Mouse (Mus musculus) left cerebral cortex, adult 11 months (tissue): Measurements from ENCODE around the gene Prrt1.

ENCODE experiments used
- DNase-seq: peaks from one replicate; pipeline ENCODE4 v3.0.0; 2022; ENCODE audit warnings: low spot score

The Prrt1 gene

DNA sequence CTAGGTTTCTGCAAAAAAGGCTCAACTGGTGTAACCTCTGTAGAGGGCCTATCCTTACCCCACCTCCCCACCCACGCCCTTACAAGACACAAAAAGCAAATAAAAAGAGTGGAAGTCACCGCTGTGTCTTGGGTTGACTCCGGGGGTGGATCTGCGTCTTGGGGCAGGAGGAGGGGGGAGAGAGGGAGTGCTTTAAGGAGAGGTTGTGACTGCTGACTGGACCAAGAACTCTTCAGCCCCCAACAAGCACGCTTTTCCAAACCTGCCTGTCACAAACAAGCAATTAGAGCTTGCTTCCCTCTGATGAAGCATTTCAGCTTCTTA, 727 bp upstream of the Prrt1 start:
- no peak for DNase-seq

DNA sequence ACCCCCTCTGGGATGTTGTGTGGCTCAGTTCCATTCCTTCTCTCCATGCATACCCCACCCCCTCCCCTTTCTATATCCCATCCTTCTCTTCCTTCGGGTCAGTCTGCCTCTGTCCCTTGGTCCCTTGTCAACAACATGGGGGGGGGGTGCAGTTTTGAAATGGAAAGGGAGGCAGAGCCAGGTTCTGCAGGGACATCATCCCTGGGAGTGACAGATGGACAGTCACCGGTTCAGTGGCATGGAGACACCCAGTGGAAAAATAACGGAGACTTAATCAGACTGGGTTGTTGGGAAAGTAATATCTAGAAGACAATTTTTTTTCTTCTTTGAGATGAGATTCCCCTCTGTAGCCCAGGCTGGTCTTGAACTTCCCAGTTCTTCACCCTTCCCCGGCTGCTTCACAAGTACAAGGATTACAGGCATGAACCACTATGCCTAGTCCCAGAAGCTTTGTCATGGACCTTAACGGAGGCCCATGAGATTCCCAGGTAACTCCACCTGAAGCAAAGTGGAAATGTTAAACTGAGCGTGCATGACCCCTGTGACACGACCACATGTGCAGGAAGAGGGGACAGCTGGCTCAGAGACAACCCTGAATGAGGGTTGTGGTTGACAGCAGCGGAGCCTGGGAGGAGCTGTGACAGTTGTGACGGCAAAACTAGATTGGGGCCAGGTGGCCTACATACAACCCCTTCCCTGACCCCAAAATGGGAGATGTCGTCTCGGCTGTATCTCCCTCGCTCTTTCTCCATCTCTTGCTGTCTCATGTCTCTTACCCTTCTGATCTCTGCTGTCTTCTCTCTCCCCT, 667 bp downstream of the Prrt1 start:
- no peak for DNase-seq

DNA sequence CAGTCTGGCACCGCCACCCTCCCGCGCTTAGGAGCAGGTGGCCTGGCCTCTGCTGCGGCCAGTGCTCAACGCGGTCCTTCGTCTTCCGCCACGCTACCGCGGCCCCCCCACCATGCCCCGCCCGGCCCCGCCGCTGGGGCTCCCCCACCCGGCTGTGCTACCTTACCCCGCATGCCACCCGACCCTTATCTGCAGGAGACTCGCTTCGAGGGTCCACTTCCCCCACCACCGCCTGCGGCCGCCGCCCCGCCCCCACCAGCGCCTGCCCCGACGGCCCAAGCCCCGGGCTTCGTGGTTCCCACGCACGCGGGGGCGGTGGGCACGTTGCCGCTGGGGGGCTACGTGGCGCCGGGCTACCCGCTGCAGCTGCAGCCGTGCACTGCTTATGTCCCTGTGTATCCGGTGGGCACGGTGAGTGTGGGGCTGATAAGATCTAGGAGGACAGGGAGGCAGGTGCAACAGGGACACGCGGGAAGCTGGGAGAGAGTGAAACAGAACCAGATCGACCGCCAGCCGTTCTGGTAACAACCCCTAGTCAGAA, 1.5 kb downstream of the Prrt1 start:
- no peak for DNase-seq

DNA sequence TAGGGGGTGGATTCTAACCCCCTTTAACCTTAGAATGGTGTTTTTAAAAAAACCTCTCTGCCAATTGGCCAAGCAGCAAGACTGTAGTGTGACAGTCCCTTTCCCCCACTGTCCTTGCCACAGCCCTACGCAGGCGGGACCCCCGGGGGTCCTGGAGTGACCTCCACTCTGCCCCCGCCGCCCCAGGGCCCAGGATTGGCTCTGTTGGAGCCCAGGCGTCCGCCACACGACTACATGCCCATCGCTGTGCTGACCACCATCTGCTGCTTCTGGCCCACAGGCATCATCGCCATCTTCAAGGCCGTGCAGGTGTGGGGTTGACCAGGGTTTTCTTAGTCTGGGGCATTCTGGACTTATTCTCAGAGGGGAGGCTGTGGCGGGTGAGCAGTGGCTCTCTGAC, 2.3 kb downstream of the Prrt1 start:
- DNase-seq, result no peak

DNA sequence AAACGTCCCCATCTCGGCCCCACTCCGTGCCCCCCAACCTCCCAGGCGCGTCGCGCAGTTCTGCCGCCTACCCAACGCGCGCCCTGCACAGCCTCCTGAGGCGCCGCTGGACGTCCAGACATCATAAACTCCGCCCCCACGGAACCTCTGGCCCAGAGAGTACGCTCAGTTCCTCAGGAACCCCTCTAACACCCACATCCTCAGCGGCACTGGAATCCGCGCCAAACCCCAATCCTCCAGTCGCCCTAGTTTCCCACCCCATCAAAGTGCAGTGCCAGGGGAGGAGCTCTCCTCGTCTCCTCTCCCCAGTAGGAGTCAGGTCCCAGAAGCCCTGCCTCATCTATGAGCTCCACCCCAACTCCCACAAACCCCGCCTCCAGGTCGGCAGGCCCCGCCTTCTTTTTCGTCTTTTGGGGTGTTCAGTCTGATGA, 2.9 kb downstream of the Prrt1 start:
- DNase-seq, result peak; percentile 81

DNA sequence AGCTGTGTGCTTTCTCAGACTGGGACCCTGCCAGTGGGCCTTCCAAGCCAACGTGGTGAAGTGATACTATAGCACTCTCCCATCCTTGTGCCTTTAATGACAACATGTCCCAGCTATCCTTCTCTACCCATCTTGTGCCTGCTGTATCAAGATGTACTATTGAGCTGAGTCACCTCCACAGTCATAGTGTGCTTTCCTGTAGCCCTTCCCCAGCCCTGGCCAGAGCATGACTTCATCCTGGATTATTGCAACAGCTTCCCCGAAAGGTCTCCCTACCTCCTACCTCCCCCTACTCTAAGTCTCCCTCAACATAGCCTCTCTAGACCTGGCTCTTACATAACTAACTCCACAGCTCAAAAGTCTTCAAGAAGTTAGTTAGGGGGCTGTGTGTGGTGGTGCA, 6.3 kb downstream of the Prrt1 start:
- DNase-seq, result no peak

DNA sequence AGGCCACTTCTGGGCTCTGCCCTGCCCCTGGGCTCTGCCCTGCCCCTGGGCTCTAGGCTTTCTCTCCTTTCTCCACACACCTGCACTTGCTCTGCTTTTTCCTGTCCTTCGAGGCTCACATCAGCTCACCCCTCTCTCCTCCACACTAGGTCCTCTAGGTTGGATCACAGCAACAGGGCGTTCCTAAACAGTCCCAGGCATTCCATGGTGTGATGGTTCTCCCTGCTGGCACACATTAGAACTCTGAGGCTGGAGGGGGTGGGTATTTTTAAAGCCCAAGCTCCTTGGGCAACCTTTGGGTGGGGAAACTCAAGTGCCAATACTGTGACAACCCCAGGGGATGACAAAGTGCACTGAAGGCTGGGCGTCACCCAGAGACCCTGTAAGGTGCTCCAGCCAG, 8.1 kb downstream of the Prrt1 start:
- no peak for DNase-seq

DNA sequence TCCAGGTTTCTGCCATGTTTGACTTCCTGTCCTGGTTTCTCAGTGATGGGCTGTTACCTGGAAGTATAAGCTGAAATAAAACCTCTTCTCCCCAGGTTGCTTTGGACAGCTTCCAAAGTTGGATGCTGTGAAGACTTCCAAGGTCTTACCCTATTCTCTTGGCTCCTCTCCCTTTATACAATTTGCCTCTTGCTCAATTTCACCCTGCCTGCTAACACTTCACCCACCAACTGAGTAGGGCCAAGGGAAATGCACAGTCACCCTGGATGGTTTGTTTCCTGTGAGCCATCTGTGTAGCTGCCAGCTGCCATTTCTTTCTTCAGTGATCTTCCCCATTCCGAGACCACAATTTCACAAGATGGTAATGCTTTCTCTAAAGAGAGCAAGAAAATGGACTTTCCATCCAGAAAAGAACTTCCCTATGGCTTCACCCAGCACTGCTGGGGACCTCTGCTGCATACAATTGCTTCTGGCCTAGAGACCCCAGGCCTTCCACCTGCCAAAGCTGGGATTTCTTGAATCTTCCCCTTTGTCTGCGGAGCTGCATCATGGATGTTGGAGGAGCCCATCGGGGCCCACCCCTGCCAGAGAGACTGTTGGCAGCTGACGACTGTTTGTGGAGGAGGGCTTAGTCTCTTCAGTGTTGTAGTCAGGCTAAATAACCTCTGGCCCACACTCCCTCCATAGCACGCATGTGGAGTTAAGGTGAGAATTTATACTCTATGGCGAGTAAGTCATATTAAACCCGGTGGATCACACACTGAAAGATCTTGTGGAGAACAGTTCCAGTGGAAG, 10.3 kb downstream of the Prrt1 start:
- DNase-seq, result no peak

DNA sequence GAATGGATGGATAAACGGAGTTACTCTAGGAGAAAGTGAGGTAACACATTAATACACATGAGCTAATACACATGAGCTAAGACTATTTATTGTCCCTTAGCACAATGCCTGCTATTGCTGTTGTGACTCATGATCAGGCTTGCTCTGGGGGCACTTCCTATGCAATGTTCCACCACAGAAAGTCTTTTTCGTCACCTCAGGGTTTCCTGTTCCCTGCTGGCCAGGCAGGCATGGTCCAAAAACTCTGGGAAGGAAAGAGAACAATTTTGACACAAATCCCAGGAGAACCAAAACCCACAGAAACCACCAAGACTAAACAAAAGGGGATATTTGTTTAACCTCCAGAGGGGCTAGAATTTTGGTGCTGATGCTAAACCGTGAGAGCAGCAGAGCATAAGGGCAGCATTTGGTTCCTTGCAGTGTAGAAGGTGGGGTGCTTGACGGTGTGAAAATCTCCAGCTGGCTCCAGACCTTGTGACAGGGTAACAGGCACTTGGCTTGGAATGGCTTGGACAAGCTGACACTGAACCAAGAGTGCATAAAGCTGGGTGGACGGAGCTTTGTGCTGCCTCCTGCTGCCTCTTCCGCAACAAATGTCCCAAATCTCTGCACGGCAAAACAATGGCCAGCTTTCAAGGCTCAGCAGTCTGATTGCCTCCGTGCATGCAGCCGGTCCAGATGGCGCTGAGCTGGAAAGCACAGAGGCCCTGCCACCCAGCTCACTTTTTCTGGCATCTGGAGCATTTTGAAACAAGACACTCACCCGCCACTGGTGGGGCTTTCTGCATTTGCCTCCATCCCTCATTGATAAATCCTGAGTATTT, 11.7 kb downstream of the Prrt1 start:
- no peak for DNase-seq

DNA sequence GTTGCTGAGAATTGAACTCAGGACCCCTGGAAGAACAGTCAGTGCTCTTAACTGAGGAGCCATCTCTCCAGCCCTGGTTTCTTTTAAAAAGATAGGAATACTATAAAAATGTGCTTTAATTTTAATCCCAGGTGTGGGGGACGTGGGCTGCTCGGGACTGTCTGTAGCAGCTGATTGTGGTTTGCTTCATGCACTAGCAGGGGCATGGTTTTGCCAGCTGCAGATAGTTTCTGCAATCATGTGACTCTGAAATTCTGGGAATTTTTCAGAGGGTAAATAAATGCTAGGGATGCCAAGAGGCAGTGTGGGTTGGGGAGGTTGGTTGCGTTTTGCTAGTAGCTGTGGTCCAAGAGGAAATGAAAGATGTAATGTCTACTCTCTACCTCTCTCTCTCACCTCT, 12.6 kb downstream of the Prrt1 start:
- no peak for DNase-seq

DNA sequence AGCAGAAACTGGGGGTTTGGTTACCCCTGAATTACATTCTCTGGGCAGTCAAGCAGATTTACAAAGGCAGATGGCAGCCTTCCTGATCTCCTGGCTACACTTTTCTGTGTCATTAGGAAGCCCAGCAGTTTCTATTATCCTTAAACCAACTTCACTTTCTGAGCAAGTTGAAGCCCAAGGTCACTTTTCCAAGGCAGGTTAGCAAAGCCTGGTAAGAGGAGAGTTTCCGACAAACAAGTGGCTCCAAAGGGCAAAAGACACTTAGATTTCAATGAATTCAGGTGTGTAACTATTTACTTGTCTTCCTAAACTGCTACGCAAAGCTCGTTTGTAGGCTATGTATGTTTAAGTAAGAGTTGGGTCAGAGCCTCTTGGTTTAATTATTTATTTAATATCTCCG, 14.0 kb downstream of the Prrt1 start:
- DNase-seq, result no peak

DNA sequence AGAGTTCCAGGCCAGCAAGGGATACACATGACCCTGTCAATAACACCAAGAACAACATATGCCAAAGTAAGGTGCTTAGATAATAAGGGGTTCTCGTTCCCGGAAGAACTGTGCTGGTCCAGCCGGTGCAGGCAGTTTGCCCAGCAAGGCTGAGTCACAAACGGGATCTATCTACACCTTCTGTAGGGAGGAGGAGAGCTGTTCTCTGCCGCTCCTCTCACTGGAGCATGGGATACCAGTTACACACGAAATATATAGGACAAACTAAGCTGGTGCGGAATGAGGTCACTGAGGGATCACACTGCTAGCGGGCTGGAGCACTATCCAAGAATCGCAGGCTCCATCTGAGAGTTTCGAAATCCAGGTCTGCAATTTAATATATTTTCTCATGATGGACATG, 14.6 kb downstream of the Prrt1 start:
- no peak for DNase-seq

DNA sequence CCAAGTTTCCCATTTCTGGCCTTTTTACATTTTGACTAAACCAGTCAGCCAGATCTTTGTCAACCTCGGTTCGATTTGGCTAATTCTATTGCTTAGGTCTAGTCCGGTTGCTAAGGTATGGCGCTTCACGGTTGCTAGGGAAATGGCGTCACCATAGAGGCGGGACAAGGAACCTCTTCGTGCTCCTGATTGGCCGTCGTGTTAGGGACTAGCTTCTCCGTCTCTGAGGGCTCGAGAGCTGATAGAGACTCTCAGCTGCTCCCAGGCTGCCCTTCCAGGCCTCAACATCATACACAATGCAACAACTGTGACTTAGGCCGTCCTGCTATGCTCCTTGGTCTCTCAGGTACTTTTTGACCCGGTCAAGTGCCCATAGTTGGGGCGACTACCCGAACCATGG, 15.3 kb downstream of the Prrt1 start, which contains the start of gene Fkbpl:
Gene Fkbpl, plus strand, starts transcription at position 157 of the 400 bp plus-strand sequence.
- DNase-seq, result peak; percentile 97

DNA sequence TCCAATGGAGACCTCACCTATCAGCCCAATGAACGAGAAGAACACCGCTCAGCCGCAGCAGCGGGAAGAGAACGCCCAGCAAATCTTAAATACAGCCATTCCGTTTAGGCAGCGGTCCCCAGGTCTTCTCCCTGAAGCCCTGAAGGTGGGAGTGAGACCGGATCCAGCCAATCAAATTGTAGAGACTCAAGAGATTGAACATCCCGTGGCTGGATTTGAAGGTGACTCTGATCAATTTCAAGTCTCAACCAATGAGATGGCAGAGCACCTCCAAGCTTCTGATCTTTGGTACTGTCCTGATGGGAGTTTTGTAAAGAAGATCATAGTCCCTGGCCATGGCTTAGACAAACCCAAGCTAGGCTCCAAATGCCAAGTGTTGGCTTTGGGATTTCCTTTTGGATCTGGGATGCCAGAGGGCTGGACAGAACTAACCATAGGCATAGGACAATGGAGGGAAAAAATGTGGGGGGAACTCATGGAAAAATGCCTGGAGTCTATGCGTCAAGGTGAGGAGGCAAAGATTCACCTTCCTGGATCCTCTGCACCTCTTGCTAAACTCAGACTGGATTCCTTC, 16.0 kb downstream of the Prrt1 start:
- DNase-seq, result no peak

DNA sequence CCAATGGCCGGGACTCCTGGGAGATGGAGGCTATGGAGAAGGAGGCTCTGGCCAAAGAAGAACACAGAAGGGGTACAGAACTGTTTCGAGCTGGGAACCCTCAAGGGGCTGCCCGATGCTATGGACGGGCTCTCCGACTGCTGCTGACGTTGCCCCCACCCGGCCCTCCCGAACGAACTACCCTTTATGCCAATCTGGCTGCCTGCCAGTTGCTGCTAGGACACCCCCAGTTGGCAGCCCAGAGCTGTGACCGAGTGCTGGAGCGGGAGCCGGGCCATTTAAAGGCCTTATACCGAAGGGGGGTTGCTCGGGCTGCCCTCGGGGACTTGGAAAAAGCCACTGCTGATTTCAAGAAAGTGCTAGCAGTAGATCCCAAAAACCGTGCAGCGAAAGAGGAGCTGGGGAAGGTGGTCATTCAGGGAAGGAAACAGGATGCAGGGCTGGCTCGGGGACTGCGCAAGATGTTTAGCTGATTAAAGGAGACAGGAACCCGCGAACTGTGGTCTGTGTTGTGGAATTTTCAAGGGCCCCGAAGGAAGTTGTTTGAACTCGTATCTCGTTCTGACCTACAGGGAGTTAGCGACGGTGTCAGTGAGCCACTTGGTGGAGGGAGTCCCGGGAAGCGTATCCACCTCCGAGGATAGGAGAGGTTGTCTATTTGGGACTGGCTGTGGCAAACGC, 16.6 kb downstream of the Prrt1 start:
- DNase-seq, result no peak

DNA sequence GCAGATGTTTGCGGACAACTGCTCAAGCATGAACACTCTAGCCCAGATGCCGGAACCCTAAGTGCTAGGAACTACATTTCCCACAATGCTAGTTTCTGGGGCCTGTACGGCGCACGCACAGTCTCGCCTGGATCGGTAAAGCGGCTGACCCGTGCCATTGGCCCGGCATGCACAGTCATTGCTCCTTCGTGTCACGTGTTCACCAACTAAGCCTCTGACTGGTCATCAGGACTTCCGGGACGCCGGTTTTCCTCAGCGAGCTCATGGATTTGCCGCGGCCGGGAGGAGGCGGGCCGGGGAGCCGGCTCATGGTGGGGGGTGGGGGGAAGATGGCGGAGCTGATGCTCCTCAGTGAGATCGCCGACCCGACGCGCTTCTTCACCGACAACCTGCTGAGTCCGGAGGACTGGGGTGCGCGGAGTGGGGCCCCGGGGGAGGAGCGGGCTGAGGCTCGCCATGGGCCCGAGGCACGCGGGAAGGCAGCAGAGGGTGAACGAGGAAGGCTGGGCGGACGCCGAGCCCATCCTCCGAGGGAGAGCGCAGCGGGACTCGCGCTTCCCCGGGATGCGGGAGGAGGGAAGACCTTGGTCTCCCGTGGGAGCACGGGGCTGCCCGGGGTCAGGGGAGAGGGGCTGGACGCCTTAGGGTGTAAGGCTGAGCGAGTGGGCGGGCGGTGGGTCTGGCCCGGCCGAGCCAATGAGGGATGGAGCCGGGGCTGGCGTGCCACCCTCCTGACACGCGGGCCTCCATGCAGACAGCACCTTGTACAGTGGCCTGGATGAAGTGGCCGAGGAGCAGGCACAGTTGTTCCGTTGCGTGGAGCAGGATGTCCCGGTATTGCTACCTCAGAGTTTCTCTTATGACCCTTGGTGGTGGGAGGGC, 17.8 kb downstream of the Prrt1 start, which contains the start of gene Atf6b:
Gene Atf6b, plus strand, starts transcription at position 241 of the 882 bp plus-strand sequence.
- peak; percentile 97 for DNase-seq

DNA sequence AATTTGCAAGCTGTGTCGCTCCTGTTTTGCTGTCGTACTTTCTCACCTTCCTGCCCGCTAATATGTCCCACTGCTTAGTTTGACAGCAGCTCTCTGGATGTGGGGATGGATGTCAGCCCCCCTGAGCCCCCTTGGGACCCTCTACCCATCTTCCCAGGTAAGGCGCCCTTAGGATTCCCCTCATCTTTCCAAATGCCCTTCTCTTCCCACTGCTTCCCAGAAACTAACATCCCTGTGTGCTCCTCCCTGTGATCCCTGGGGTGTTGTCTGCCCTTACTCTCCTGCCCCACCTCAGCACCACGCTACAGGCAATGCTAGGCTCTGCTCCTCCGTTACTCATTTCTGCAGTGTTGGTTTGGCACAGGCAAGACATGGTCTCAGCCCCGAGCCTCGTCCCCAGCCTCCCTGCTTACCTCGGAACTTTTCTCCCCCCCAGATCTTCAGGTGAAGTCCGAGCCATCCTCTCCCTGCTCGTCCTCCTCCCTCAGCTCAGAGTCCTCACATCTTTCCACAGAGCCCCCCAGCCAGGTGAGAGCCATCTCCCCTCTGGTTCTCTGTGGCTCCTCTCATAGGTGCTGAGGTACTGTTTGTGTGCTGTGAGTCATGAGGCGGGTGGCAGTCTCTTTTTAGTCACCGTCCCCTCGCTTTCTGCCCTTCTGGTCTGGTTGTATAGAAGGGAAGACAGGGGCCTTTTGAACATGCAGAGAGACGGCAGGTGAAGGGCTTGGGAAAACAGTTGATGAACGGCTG, 19.0 kb downstream of the Prrt1 start:
- no peak for DNase-seq

DNA sequence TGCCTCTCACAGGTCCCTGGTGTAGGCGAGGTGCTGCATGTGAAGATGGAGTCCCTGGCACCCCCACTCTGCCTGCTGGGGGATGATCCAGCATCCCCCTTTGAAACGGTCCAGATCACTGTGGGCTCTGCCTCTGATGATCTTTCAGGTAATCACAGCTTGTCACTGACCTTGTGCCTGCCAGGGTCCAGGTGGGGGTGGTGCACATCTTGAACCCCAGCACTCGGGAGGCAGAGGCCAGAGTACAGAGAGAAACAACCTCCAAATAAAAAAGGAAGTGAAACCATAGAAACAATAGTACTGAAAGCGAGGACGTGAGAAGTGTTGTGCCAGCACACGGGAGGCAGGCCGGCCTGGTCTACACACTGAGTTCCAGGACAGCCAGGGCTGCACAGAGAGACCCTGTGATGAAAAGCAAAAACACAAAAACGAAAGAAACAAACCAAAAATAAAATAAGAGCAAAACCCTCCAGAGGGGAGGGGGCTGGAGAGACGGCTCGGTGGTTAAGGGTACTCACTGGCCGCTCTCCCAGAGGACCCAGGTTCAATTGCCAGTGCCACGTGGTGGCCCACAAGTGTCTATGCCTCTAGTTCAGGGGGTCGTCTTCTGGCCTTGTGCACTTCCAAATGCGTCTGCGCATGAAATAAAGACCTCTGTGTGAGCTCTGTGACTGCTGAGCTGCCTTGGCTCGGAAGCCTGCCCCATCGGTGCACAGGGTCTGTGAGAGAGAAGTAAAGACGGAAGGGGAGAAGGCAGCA, 20.0 kb downstream of the Prrt1 start:
- DNase-seq, result no peak

DNA sequence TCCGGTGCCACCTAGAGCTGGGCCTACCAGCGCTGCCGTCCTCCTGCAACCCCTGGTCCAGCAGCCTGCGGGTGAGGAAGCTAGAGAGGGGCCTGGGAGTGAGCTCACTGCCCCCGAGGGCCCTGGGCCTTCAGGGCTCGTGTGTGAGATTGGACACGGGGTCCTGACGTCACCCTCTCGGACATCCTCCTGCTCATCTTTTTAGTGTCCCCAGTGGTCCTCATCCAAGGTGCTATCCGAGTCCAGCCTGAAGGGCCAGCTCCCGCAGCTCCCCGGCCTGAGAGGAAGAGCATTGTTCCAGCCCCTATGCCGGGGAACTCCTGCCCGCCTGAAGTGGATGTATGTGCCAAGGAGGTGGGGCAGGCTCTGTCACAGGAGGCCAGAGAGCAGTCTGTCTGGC, 21.4 kb downstream of the Prrt1 start:
- no peak for DNase-seq
